Mouse (Mus musculus) myocyte (in vitro differentiated cells): ENCODE measurements around the gene Defb25. TPM values are rescaled to one million over a fixed set of nuclear protein-coding genes. Genes with fewer than 3 reads are reported as not detected.

ENCODE experiments used
- H3K27me3 ChIP-seq: one replicate; pipeline ENCODE4 v1.6.1; 2011; ENCODE audit not compliant: control insufficient read depth, insufficient read depth, insufficient read length
- H3K36me3 ChIP-seq: one replicate; pipeline ENCODE4 v1.6.1; 2011; ENCODE audit not compliant: control insufficient read depth, insufficient read depth
- H3K4me2 ChIP-seq: one replicate; pipeline ENCODE4 v1.6.1; 2011; ENCODE audit warnings: low read depth, control low read depth
- H3K4me3 ChIP-seq: one replicate; pipeline ENCODE4 v1.5.1; 2011; ENCODE audit warnings: mild to moderate bottlenecking, control low read depth, moderate library complexity
- H3K79me2 ChIP-seq: one replicate; pipeline ENCODE4 v1.6.1; 2011; ENCODE audit not compliant: control insufficient read depth, insufficient read depth
- H3ac ChIP-seq: one replicate; pipeline ENCODE4 v1.6.1; 2011; ENCODE audit not compliant: control insufficient read depth, insufficient read length
- CEBPB ChIP-seq: IDR thresholded peaks from 2 replicates; pipeline ENCODE4 v1.6.1; 2011; ENCODE audit warnings: mild to moderate bottlenecking, moderate library complexity; ENCODE audit not compliant: poor library complexity, insufficient read depth, severe bottlenecking
- E2F4 ChIP-seq: IDR thresholded peaks from one replicate; pipeline ENCODE4 v1.6.1; 2011; ENCODE audit warnings: mild to moderate bottlenecking, control low read depth, moderate library complexity; ENCODE audit not compliant: insufficient read depth
- MAX ChIP-seq: IDR thresholded peaks from one replicate; pipeline ENCODE4 v1.6.1; 2011; ENCODE audit warnings: low read depth, mild to moderate bottlenecking, control low read depth
- MYOD1 ChIP-seq, 3 experiments: IDR thresholded peaks; one replicate each; pipeline ENCODE4 v1.6.1; 2011; ENCODE audit warnings: control low read depth in 2 of 3, low read depth in 2 of 3, mild to moderate bottlenecking in 2 of 3, moderate library complexity in 1 of 3; ENCODE audit not compliant: insufficient read length in 2 of 3, control insufficient read depth in 1 of 3
- MYOG ChIP-seq, 3 experiments: IDR thresholded peaks; one replicate each; pipeline ENCODE4 v1.6.1; 2011; ENCODE audit warnings: control low read depth in 2 of 3, low read depth in 2 of 3, mild to moderate bottlenecking in 2 of 3; ENCODE audit not compliant: insufficient read length in 2 of 3, control insufficient read depth in 1 of 3, insufficient read depth in 1 of 3
- POLR2A ChIP-seq: IDR thresholded peaks from one replicate; pipeline ENCODE4 v1.6.1; 2011; ENCODE audit warnings: low read depth, mild to moderate bottlenecking, control low read depth, moderate library complexity; ENCODE audit not compliant: insufficient read length
- POLR2AphosphoS2 ChIP-seq: IDR thresholded peaks from one replicate; pipeline ENCODE4 v1.6.1; 2011; ENCODE audit warnings: low read depth, control low read depth; ENCODE audit not compliant: insufficient read length
- REST ChIP-seq: IDR thresholded peaks from one replicate; pipeline ENCODE4 v1.6.1; 2011; ENCODE audit warnings: mild to moderate bottlenecking, control low read depth, moderate library complexity; ENCODE audit not compliant: insufficient read depth, insufficient read length
- SRF ChIP-seq: IDR thresholded peaks from one replicate; pipeline ENCODE4 v1.6.1; 2011; ENCODE audit warnings: low read depth; ENCODE audit not compliant: control insufficient read depth, insufficient read length
- TCF12 ChIP-seq: IDR thresholded peaks from one replicate; pipeline ENCODE4 v1.6.1; 2011; ENCODE audit warnings: mild to moderate bottlenecking, control low read depth; ENCODE audit not compliant: poor library complexity, insufficient read depth, severe bottlenecking
- TCF3 ChIP-seq: IDR thresholded peaks from one replicate; pipeline ENCODE4 v1.6.1; 2011; ENCODE audit warnings: low read depth, control low read depth; ENCODE audit not compliant: insufficient read length
- USF1 ChIP-seq: IDR thresholded peaks from one replicate; pipeline ENCODE4 v1.6.1; 2011; ENCODE audit warnings: low read depth, mild to moderate bottlenecking, control low read depth, moderate library complexity
- polyA plus RNA-seq: library from polyadenylated mRNA; unstranded; fragments of >200 nt; fragmentation: generic; extraction: Trizol; gene quantifications from one replicate; pipeline ENCODE4 v1.2.1, GENCODE M21; 2012; ENCODE audit warnings: missing spikeins

Defb25 gene
- polyA plus RNA-seq, 1 experiment: 8.8 TPM

- no peak overlapping the region for H3K4me2 ChIP-seq
- TF ChIP-seq SRF (no peak), E2F4 (no peak), TCF12 (no peak), POLR2A (no peak)
- no peak overlapping the region for H3ac ChIP-seq
- H3K79me2 ChIP-seq: no peaks in the 10 kb centered on the region
- H3K27me3 ChIP-seq: no peaks in the 10 kb centered on the region
- H3K4me3 ChIP-seq: no peak overlapping the region
- no peaks in the 10 kb centered on the region for H3K36me3 ChIP-seq
Observed at GRCm38 (mm10) chr2:152612193-152612592, 10.7 kb downstream of the Defb25 start.

- Histone ChIP-seq H3K4me3 (no peak overlapping the region), H3K4me2 (no peak overlapping the region), H3K27me3 (no peaks in the 10 kb centered on the region), H3K36me3 (no peaks in the 10 kb centered on the region), H3ac (no peak overlapping the region), H3K79me2 (no peaks in the 10 kb centered on the region)
- TF ChIP-seq TCF12: no peak
- no peak for TF ChIP-seq POLR2A
Observed at GRCm38 (mm10) chr2:152608719-152609118, 14.1 kb downstream of the Defb25 start.

- no peak overlapping the region for H3ac ChIP-seq
- no peaks in the 10 kb centered on the region for H3K36me3 ChIP-seq
- H3K27me3 ChIP-seq: no peaks in the 10 kb centered on the region
- no peaks in the 10 kb centered on the region for H3K79me2 ChIP-seq
- TF ChIP-seq USF1 (no peak), MAX (no peak), SRF (no peak), CEBPB (no peak), POLR2A (no peak), REST (no peak), E2F4 (no peak)
- no peak overlapping the region for H3K4me3 ChIP-seq
- H3K4me2 ChIP-seq: no peak overlapping the region
Observed at GRCm38 (mm10) chr2:152607746-152608145, 15.1 kb downstream of the Defb25 start.

GRCm38 (mm10) chr2:152604057-152604456 lies 18.8 kb downstream of the Defb25 start, which contains the start of gene Defb36:
TSS of gene Defb36 (plus strand) at chr2:152604327.
- H3K27me3 ChIP-seq: no peaks in the 10 kb centered on the region
- no peak within 1 kb of the TSS for H3K4me2 ChIP-seq
- no peak within 1 kb of the TSS for H3K4me3 ChIP-seq
- no peaks in the 10 kb centered on the region for H3K79me2 ChIP-seq
- no peak for TF ChIP-seq MAX
- no peak for TF ChIP-seq TCF12
- TF ChIP-seq MYOG (IDR thresholded peaks at IDR 0.05; ENCODE audit: control insufficient read depth in 1 of 3, insufficient read depth in 1 of 3, insufficient read length in 2 of 3, low read depth in 2 of 3): no peak
- TF ChIP-seq SRF: no peak
- no peak for TF ChIP-seq CEBPB
- no peak for TF ChIP-seq POLR2A
- TF ChIP-seq MYOD1 (IDR thresholded peaks at IDR 0.05; ENCODE audit: control insufficient read depth in 1 of 3, insufficient read length in 2 of 3, low read depth in 2 of 3): no peak
- no peak for TF ChIP-seq TCF3
- no peak for TF ChIP-seq REST
- TF ChIP-seq POLR2AphosphoS2: no peak
- no peak for TF ChIP-seq USF1
- H3K36me3 ChIP-seq: no peaks in the 10 kb centered on the region
- H3ac ChIP-seq: no peak within 1 kb of the TSS

- no peak overlapping the region for H3K4me2 ChIP-seq
- no peak overlapping the region for H3K4me3 ChIP-seq
- H3K79me2 ChIP-seq: no peaks in the 10 kb centered on the region
- no peaks in the 10 kb centered on the region for H3K27me3 ChIP-seq
- no peak overlapping the region for H3ac ChIP-seq
- TF ChIP-seq CEBPB (0 out of 2 replicates have a peak, but pooled peaks have one; percentile 61), SRF (no peak)
- no peaks in the 10 kb centered on the region for H3K36me3 ChIP-seq
Observed at GRCm38 (mm10) chr2:152601275-152601960, 21.4 kb downstream of the Defb25 start.

- no peak overlapping the region for H3K4me2 ChIP-seq
- H3K36me3 ChIP-seq: no peaks in the 10 kb centered on the region
- H3K79me2 ChIP-seq: no peaks in the 10 kb centered on the region
- H3ac ChIP-seq: no peak overlapping the region
- H3K27me3 ChIP-seq: no peaks in the 10 kb centered on the region
- no peak for TF ChIP-seq SRF
- no peak for TF ChIP-seq TCF12
- no peak for TF ChIP-seq USF1
- TF ChIP-seq POLR2AphosphoS2: no peak
- TF ChIP-seq REST: no peak
- TF ChIP-seq MAX: no peak
- no peak overlapping the region for H3K4me3 ChIP-seq
Observed at GRCm38 (mm10) chr2:152600076-152600475, 22.8 kb downstream of the Defb25 start.
